In the genomic region with DNA sequence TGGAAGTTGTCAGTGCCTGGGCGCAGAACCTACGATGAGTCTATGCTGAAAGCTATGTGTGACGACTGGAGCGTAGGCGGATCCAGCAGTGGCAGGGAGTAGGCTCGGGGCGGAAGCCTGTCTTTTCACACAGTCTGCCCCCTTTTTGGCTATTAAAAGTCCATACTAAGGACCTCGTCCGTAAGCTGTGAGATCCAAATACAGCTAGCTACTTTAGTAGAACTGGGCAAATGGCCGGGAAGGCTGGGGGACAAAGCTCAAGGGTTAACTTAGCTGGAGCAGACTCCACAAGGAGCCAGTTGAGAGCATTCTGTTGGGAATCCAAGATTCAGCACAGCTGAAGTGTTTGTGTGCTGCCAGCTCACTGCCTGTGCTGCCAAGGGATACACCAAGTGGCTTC, we compare ENCODE assay signal across 13 mouse cellular contexts. TPM values are rescaled to one million over a fixed set of nuclear protein-coding genes. Genes with fewer than 3 reads are reported as not detected.
DNase-seq lines count a peak whose midpoint lies in the region; ATAC-seq lines count a peak whose summit lies in the region.
"Had no signal": no experiment of that assay in that cellular context is flagged by ENCODE, and none has a peak within 500 bp of the region (broad histone marks: within the 10 kb centered on the region; RNA-seq: fewer than 3 reads in every experiment).

No protein-coding gene starts in this region.

- ATAC-seq in CD4-positive, CD25-positive, alpha-beta regulatory T cell, adult 4 months: no peak
- ATAC-seq: inflammation-experienced regulatory T-cells, adult 6 months; liver, embryonic 12.5 days had no signal

- intact Hi-C loops in left cerebral cortex, postnatal 14 days (cut with DNase I): no loop called here

- peak; percentile 12 for DNase-seq in adrenal gland, postnatal 14 days
- DNase-seq in adrenal gland, adult 18-20 months (ENCODE audit: low spot score in 2 of 2): no peak
- DNase-seq in brain, adult 2 months (ENCODE audit: low read depth, low spot score): peak; percentile 83
- DNase-seq in kidney, postnatal 4 days: peak; percentile 3 to 9
- peak; percentile 65 to 86 for DNase-seq in left cerebral cortex, postnatal 14 days (ENCODE audit: low spot score in 2 of 2)
- DNase-seq in ovary, postnatal 36 days (ENCODE audit: low spot score): no peak
- DNase-seq in lung, postnatal 10 days: no peak
- DNase-seq: gastrocnemius, postnatal 14 days; thymus, adult 18-20 months had no signal

RNA-seq across cellular contexts. Expression of gene Dusp22, which starts 6.7 kb away (rescaled TPM):
- 33.9 and 39.1 TPM in 2 replicates for total RNA-seq in adrenal gland, postnatal 14 days (2021)
- total RNA-seq in adrenal gland, adult 18-20 months (2021): 10 to 100 TPM; 23.7 to 25.4 TPM
- total RNA-seq in left cerebral cortex, postnatal 14 days (2021): 10 to 100 TPM; 34.7 to 37.0 TPM
- polyA plus RNA-seq in CD4-positive, CD25-positive, alpha-beta regulatory T cell, adult 4 months (2017; shearing (Covaris generic)): 1 to 10 TPM; 3.3 to 4.6 TPM
- polyA plus RNA-seq: G1E had no signal

Comparison
In these comparisons a context has a peak if more than half of its experiments do, and no peak if none do; other contexts are left out.
1. DNase-seq: peak in adrenal gland, postnatal 14 days (single experiment), brain, adult 2 months (single experiment), kidney, postnatal 4 days (2 of 2) and left cerebral cortex, postnatal 14 days (2 of 2); none in adrenal gland, adult 18-20 months (0 of 2), ovary, postnatal 36 days (single experiment) and lung, postnatal 10 days (single experiment).